Mouse (Mus musculus): Measurements from ENCODE around the gene Cnmd. TPM values are rescaled to one million over a fixed set of nuclear protein-coding genes. Genes with fewer than 3 reads are reported as not detected.

Cnmd gene
- total and polyA plus RNA-seq, 3 experiments, result not detected

- Histone ChIP-seq H3K27ac (ENCODE audit: control insufficient read depth, low read depth, low read length) (no peak overlapping the region), H3K27me3 (ENCODE audit: control insufficient read depth in 1 of 2, insufficient read depth in 2 of 2, low read length in 2 of 2) (peaks cover 0 to 2% of the 10 kb centered on the region in 2 experiments; a peak in 1 of 4 replicates), H3K4me3 (ENCODE audit: control insufficient read depth in 1 of 2, insufficient read depth in 1 of 2, low read depth in 2 of 2, low read length in 2 of 2) (no peak overlapping the region), H3K36me3 (ENCODE audit: control insufficient read depth in 1 of 2, insufficient read depth in 2 of 2, low read length in 2 of 2) (no peaks in the 10 kb centered on the region), H3K79me2 (ENCODE audit: control insufficient read depth, insufficient read depth, low read length, poor library complexity) (no peaks in the 10 kb centered on the region), H3K4me1 (ENCODE audit: control insufficient read depth in 1 of 2, insufficient read depth in 2 of 2, low read length in 2 of 2) (no peaks in the 10 kb centered on the region), H3K9ac (ENCODE audit: control insufficient read depth, low read depth, low read length, poor library complexity, severe bottlenecking) (no peak overlapping the region), H3K9me3 (replicated peaks; ENCODE audit: insufficient read depth, low read length) (no peaks in the 10 kb centered on the region)
- no peak for TF ChIP-seq EP300 (IDR thresholded peaks at IDR 0.05; ENCODE audit: low read depth in 1 of 2, low read length in 2 of 2)
- no peak for DNase-seq (ENCODE audit: low read depth, low spot score)
Observed at GRCm38 (mm10) chr14:79677891-79678687, 16.1 kb upstream of the Cnmd start.

GRCm38 (mm10) chr14:79677108-79677753 is 15.3 kb upstream of the Cnmd start:
- H3K9ac ChIP-seq (ENCODE audit: control insufficient read depth, low read depth, low read length, poor library complexity, severe bottlenecking), result no peak overlapping the region
- H3K79me2 ChIP-seq (ENCODE audit: control insufficient read depth, insufficient read depth, low read length, poor library complexity), result no peaks in the 10 kb centered on the region
- peaks cover 0 to 2% of the 10 kb centered on the region in 2 experiments; a peak in 1 of 4 replicates for H3K27me3 ChIP-seq (ENCODE audit: control insufficient read depth in 1 of 2, insufficient read depth in 2 of 2, low read length in 2 of 2)
- DNase-seq (ENCODE audit: low read depth, low spot score), result no peak
- TF ChIP-seq USF2 (IDR thresholded peaks at IDR 0.05; ENCODE audit: borderline replicate concordance in 1 of 2, insufficient read depth in 1 of 2, low read depth in 1 of 2, low read length in 2 of 2) (no peak), MEF2A (IDR thresholded peaks at IDR 0.05; ENCODE audit: extremely low read depth, insufficient replicate concordance, low read depth, low read length, poor library complexity, severe bottlenecking) (no peak), NELFE (IDR thresholded peaks at IDR 0.05; ENCODE audit: low read depth, low read length) (no peak), BHLHE40 (IDR thresholded peaks at IDR 0.05; ENCODE audit: borderline replicate concordance, low read depth, low read length) (no peak), ZC3H11A (IDR thresholded peaks at IDR 0.05; ENCODE audit: low read depth, low read length) (no peak), TBP (IDR thresholded peaks at IDR 0.05; ENCODE audit: low read depth, low read length) (no peak), ZNF384 (IDR thresholded peaks at IDR 0.05; ENCODE audit: low read depth, low read length) (no peak), JUND (IDR thresholded peaks at IDR 0.05; ENCODE audit: low read depth, low read length) (no peak), E2F4 (IDR thresholded peaks at IDR 0.05; ENCODE audit: borderline replicate concordance, low read depth, low read length) (no peak)
- no peak overlapping the region for H3K4me3 ChIP-seq (ENCODE audit: control insufficient read depth in 1 of 2, insufficient read depth in 1 of 2, low read depth in 2 of 2, low read length in 2 of 2)
- H3K27ac ChIP-seq (ENCODE audit: control insufficient read depth, low read depth, low read length), result no peak overlapping the region
- H3K9me3 ChIP-seq (replicated peaks; ENCODE audit: insufficient read depth, low read length), result no peaks in the 10 kb centered on the region
- no peaks in the 10 kb centered on the region for H3K4me1 ChIP-seq (ENCODE audit: control insufficient read depth in 1 of 2, insufficient read depth in 2 of 2, low read length in 2 of 2)
- no peaks in the 10 kb centered on the region for H3K36me3 ChIP-seq (ENCODE audit: control insufficient read depth in 1 of 2, insufficient read depth in 2 of 2, low read length in 2 of 2)
